Mouse (Mus musculus) midbrain, postnatal 0 days (tissue): ENCODE measurements at regions not wholly inside any gene's neighbourhood (a gene's known extent, or its start where the extent isn't known, plus 50 kb on each side); places are given as distances from the start of the nearest gene placed in this dataset.

Source experiments
- ATAC-seq: fragments of 200-750 bp; cut with Nextera tagmentation; 2 replicates; pipeline ENCODE4 v1.8.0; 2017; ENCODE audit warnings: moderate number of reproducible peaks, mild to moderate bottlenecking, moderate TSS enrichment, moderate library complexity; ENCODE audit not compliant: low FRiP score
- DNase-seq: peaks from one replicate; pipeline ENCODE4 v3.0.0-alpha.2; 2015; ENCODE audit warnings: low spot score
- H3K27ac ChIP-seq: fragments of 300-500 bp; sonication (generic); 2 replicates; pipeline ENCODE4 v1.5.1; 2014; ENCODE audit warnings: low read depth, mild to moderate bottlenecking, low read length, mixed read lengths
- H3K27me3 ChIP-seq: fragments of 300-500 bp; sonication (generic); 2 replicates; pipeline ENCODE4 v1.6.1; 2014; ENCODE audit warnings: low read length, control low read depth, mixed read lengths; ENCODE audit not compliant: insufficient read depth
- H3K36me3 ChIP-seq: fragments of 300-500 bp; sonication (generic); 2 replicates; pipeline ENCODE4 v1.6.1; 2014; ENCODE audit warnings: low read length, control low read depth, mixed read lengths; ENCODE audit not compliant: insufficient read depth
- H3K4me1 ChIP-seq: fragments of 300-500 bp; sonication (generic); 2 replicates; pipeline ENCODE4 v1.6.1; 2014; ENCODE audit warnings: mild to moderate bottlenecking, control low read depth, antibody characterized with exemption, low read length, mixed read lengths; ENCODE audit not compliant: insufficient read depth
- H3K4me2 ChIP-seq: fragments of 300-500 bp; sonication (generic); 2 replicates; pipeline ENCODE4 v1.6.1; 2014; ENCODE audit warnings: low read depth, mild to moderate bottlenecking, low read length, mixed read lengths; ENCODE audit not compliant: poor library complexity, severe bottlenecking
- H3K4me3 ChIP-seq: fragments of 300-500 bp; sonication (generic); 2 replicates; pipeline ENCODE4 v1.5.1; 2014; ENCODE audit warnings: low read depth, mild to moderate bottlenecking, low read length, moderate library complexity
- H3K9ac ChIP-seq: fragments of 300-500 bp; sonication (generic); replicated peaks from 2 replicates; pipeline ENCODE4 v1.6.1; 2014; ENCODE audit warnings: mild to moderate bottlenecking, low read length, moderate library complexity, mixed read lengths; ENCODE audit not compliant: poor library complexity, severe bottlenecking
- H3K9me3 ChIP-seq: fragments of 300-500 bp; sonication (generic); 2 replicates; pipeline ENCODE4 v1.6.1; 2016; ENCODE audit warnings: low read length, control low read depth
- CTCF ChIP-seq: IDR thresholded peaks from 2 replicates; pipeline ENCODE4 v1.5.1; 2016; ENCODE audit warnings: antibody characterized with exemption, mild to moderate bottlenecking
- WGBS: fragments of 180-500 bp; shearing (Covaris S2); extraction: QIAGEN DNeasy Blood & Tissue Kit; methylation state at CpG from one replicate; pipeline ENCODE4 v1.1.7; 2014; 5-methylcytosine and 5-hydroxymethylcytosine counted together

GRCm38 (mm10) chr3:103408724-103409123, 129.6 kb downstream of the Trim33 start:
- H3K36me3 ChIP-seq = no peaks in the 10 kb centered on the region
- no peak overlapping the region for H3K4me2 ChIP-seq
- 0 out of 2 replicates have a peak, but pooled peaks have one; percentile 22 for TF ChIP-seq CTCF
- H3K9ac ChIP-seq = no peak overlapping the region
- H3K4me1 ChIP-seq = no peaks in the 10 kb centered on the region
- H3K4me3 ChIP-seq = no peak overlapping the region
- no peak overlapping the region for H3K27ac ChIP-seq
- no peaks in the 10 kb centered on the region for H3K9me3 ChIP-seq
- DNase-seq (no peak), ATAC-seq (no peak)
- 78% methylated on average over 5 of the region's 5 CpGs for WGBS
- no peaks in the 10 kb centered on the region for H3K27me3 ChIP-seq

- Histone ChIP-seq H3K4me2 (no peak overlapping the region), H3K4me1 (no peaks in the 10 kb centered on the region), H3K9ac (no peak overlapping the region), H3K9me3 (no peaks in the 10 kb centered on the region), H3K27me3 (no peaks in the 10 kb centered on the region), H3K36me3 (no peaks in the 10 kb centered on the region), H3K27ac (no peak overlapping the region), H3K4me3 (no peak overlapping the region)
- ATAC-seq = no peak
- TF ChIP-seq CTCF = no peak
- no peak for DNase-seq
- 73% methylated on average over 2 of the region's 2 CpGs for WGBS
Observed at GRCm38 (mm10) chr3:103412247-103412646, 133.2 kb downstream of the Trim33 start.

- no peak overlapping the region for H3K4me3 ChIP-seq
- H3K27me3 ChIP-seq = no peaks in the 10 kb centered on the region
Observed at GRCm38 (mm10) chr3:103415051-103415695, 136.1 kb downstream of the Trim33 start.

DNA sequence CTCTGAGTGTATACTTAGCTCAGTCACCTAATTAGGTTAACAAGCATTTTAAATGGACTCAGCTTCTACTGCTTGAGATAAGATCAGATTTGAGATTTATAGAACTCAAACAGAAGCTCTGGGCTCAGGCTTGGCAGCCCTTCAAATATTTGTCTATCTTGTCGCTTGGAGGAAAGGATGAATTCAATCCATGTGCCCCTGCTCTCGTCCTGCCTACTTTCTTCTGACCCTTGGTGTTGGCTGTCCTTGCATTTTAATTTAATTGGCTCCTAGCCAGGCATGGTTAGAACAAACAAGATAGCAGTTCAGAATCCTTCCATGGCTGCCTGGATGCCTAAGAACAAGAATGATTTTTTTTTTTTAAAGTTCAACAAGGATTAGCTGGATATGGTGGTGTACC, 137.2 kb downstream of the Trim33 start:
- no peak overlapping the region for H3K4me2 ChIP-seq
- no peaks in the 10 kb centered on the region for H3K27me3 ChIP-seq
- H3K4me3 ChIP-seq = no peak overlapping the region
- no peak overlapping the region for H3K9ac ChIP-seq
- H3K9me3 ChIP-seq = no peaks in the 10 kb centered on the region
- H3K36me3 ChIP-seq = no peaks in the 10 kb centered on the region
- H3K27ac ChIP-seq = no peak overlapping the region
- H3K4me1 ChIP-seq = 0 out of 2 replicates have a peak, but pooled peaks cover 5% of the 10 kb centered on the region
- TF ChIP-seq CTCF = no peak
- WGBS = 38% methylated on average over 2 of the region's 2 CpGs
- ATAC-seq = no peak
- DNase-seq = no peak

More at GRCm38 (mm10) chr3:103415051-103415695, 136.1 kb downstream of the Trim33 start:
- TF ChIP-seq CTCF = no peak
- Histone ChIP-seq H3K27ac (no peak overlapping the region), H3K9ac (no peak overlapping the region), H3K36me3 (no peaks in the 10 kb centered on the region), H3K4me1 (0 out of 2 replicates have a peak, but pooled peaks cover 5% of the 10 kb centered on the region), H3K4me2 (no peak overlapping the region), H3K9me3 (no peaks in the 10 kb centered on the region)
- DNase-seq (no peak), ATAC-seq (no peak)
- 79% methylated on average over 8 of the region's 8 CpGs for WGBS

DNA sequence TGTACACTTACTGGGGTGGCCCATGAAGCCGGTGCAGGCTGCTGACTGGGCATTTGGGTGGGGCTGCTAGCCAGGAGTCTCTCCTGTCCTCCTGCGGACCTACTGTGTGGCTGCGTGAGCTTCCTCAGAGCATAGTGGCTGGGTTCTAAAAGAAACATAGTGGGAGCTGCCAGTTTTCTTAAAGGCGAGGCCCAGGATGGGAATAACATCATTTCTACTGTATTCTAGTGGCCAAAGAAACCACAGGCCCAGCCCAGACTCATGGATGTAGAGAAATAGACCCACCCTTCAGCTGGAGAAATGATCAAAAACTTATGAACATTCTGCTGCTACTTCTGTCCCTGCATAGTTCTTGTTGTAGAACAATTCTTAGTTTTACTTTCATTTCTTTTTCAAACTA, 138.7 kb downstream of the Trim33 start:
- DNase-seq (no peak), ATAC-seq (no peak)
- Histone ChIP-seq H3K36me3 (no peaks in the 10 kb centered on the region), H3K27me3 (peaks cover 4% of the 10 kb centered on the region), H3K4me2 (no peak overlapping the region), H3K4me3 (no peak overlapping the region), H3K9ac (no peak overlapping the region), H3K4me1 (0 out of 2 replicates have a peak, but pooled peaks cover 5% of the 10 kb centered on the region), H3K9me3 (no peaks in the 10 kb centered on the region), H3K27ac (no peak overlapping the region)
- 97% methylated on average over 4 of the region's 4 CpGs for WGBS
- no peak for TF ChIP-seq CTCF

GRCm38 (mm10) chr3:103419761-103420620, 140.9 kb downstream of the Trim33 start:
- DNase-seq = peak; percentile 59

More at GRCm38 (mm10) chr3:103419761-103420620, 140.9 kb downstream of the Trim33 start:
- 21% methylated on average over 4 of the region's 4 CpGs for WGBS
- Histone ChIP-seq H3K27ac (no peak overlapping the region), H3K9ac (no peak overlapping the region), H3K4me1 (0 out of 2 replicates have a peak, but pooled peaks cover 5% of the 10 kb centered on the region), H3K27me3 (peaks cover 4% of the 10 kb centered on the region), H3K36me3 (no peaks in the 10 kb centered on the region), H3K4me3 (no peak overlapping the region), H3K4me2 (no peak overlapping the region), H3K9me3 (no peaks in the 10 kb centered on the region)
- no peak for ATAC-seq
- TF ChIP-seq CTCF = peak; percentile 77
